Mouse (Mus musculus): ENCODE measurements around the gene Nrxn1.

- TF ChIP-seq GATA1 (IDR thresholded peaks at IDR 0.05; ENCODE audit: low read length) (no peak), TAL1 (IDR thresholded peaks at IDR 0.05; ENCODE audit: low read length) (no peak)
These were observed 716.3 kb downstream of the Nrxn1 start for GRCm38 (mm10) chr17:90376533-90376932.

Data from erythroblast, embryonic 14.5 days (primary cell).